Mouse (Mus musculus): ENCODE measurements at regions not wholly inside any gene's neighbourhood (a gene's known extent, or its start where the extent isn't known, plus 50 kb on each side); places are given as distances from the start of the nearest gene placed in this dataset.

GRCm38 (mm10) chr3:13242532-13242931 is 1238.0 kb upstream of the Slc7a12 start:
- ChIA-PET POLR2A (no interaction called here), CTCF (no interaction called here)

GRCm38 (mm10) chr3:13247537-13247936 is 1233.0 kb upstream of the Slc7a12 start:
- POLR2A ChIA-PET = no interaction called here
- CTCF ChIA-PET = interaction anchor here in 1 of 4 experiments (0.6 kb wide), 1 partner anchor 11 kb away, joined by 3 read pairs; no protein-coding TSS in a partner anchor

GRCm38 (mm10) chr3:13248789-13249188 is 1231.7 kb upstream of the Slc7a12 start:
- POLR2A ChIA-PET = interaction anchor here in 1 of 4 experiments (0.7 kb wide), 1 partner anchor 40 kb away, joined by 3 read pairs; no protein-coding TSS in a partner anchor
- CTCF ChIA-PET = no interaction called here

GRCm38 (mm10) chr3:13250721-13251120 is 1229.8 kb upstream of the Slc7a12 start:
- ChIA-PET POLR2A (no interaction called here), CTCF (no interaction called here)

GRCm38 (mm10) chr3:13254061-13254460 is 1226.4 kb upstream of the Slc7a12 start:
- ChIA-PET CTCF (no interaction called here), POLR2A (no interaction called here)

All from embryonic stem cell, embryonic (primary cell).